Mouse (Mus musculus): ENCODE measurements at regions not wholly inside any gene's neighbourhood (a gene's known extent, or its start where the extent isn't known, plus 50 kb on each side); places are given as distances from the start of the nearest gene placed in this dataset.
"Not testable (repeated sequence)": the region's sequence is repeated elsewhere in the genome, so short reads cannot be mapped to it uniquely, and the experiment has no call there.

GRCm38 (mm10) chr1:12025791-12026190 lies 611.9 kb downstream of the A830018L16Rik start:
- no peak for DNase-seq

- DNase-seq, result no peak
Measured at GRCm38 (mm10) chr1:12027442-12027841, 613.5 kb downstream of the A830018L16Rik start.

GRCm38 (mm10) chr1:12028074-12028473 lies 614.2 kb downstream of the A830018L16Rik start:
- no peak for DNase-seq

- no peak for DNase-seq
Measured at GRCm38 (mm10) chr1:12051931-12052482, 638.1 kb downstream of the A830018L16Rik start.

- no peak for DNase-seq
Measured at GRCm38 (mm10) chr1:12055865-12056560, 642.1 kb downstream of the A830018L16Rik start.

- DNase-seq, result no peak
Measured at GRCm38 (mm10) chr1:12065016-12065513, 651.2 kb downstream of the A830018L16Rik start.

GRCm38 (mm10) chr1:12092564-12093504 lies 678.9 kb downstream of the A830018L16Rik start:
- no peak for DNase-seq

- no peak for DNase-seq
Measured at GRCm38 (mm10) chr1:12115041-12115828, 701.3 kb downstream of the A830018L16Rik start.

- DNase-seq, result no peak
Measured at GRCm38 (mm10) chr1:12117083-12117482, 703.2 kb downstream of the A830018L16Rik start.

- no peak for DNase-seq
Measured at GRCm38 (mm10) chr1:12120926-12121325, 707.0 kb downstream of the A830018L16Rik start.

- not testable (repeated sequence) for DNase-seq
Measured at GRCm38 (mm10) chr1:12126611-12127010, 712.7 kb downstream of the A830018L16Rik start.

- DNase-seq, result no peak
Measured at GRCm38 (mm10) chr1:12170503-12170902, 756.6 kb downstream of the A830018L16Rik start.

- no peak for DNase-seq
Measured at GRCm38 (mm10) chr1:12189646-12190233, 775.8 kb downstream of the A830018L16Rik start.

- DNase-seq, result no peak
Measured at GRCm38 (mm10) chr1:12192588-12192987, 778.7 kb downstream of the A830018L16Rik start.

- DNase-seq, result no peak
Measured at GRCm38 (mm10) chr1:12231089-12231488, 817.2 kb downstream of the A830018L16Rik start.

GRCm38 (mm10) chr1:12242090-12242489 lies 828.2 kb downstream of the A830018L16Rik start:
- DNase-seq, result no peak

GRCm38 (mm10) chr1:12282493-12282892 lies 868.6 kb downstream of the A830018L16Rik start:
- no peak for DNase-seq

GRCm38 (mm10) chr1:12285551-12285950 lies 871.6 kb downstream of the A830018L16Rik start:
- no peak for DNase-seq

GRCm38 (mm10) chr1:12286026-12286425 lies 872.1 kb downstream of the A830018L16Rik start:
- no peak for DNase-seq

GRCm38 (mm10) chr1:12288521-12288920 lies 874.6 kb downstream of the A830018L16Rik start:
- no peak for DNase-seq

- no peak for DNase-seq
Measured at GRCm38 (mm10) chr1:12291787-12292186, 877.9 kb downstream of the A830018L16Rik start.

GRCm38 (mm10) chr1:12318029-12318428 lies 904.1 kb downstream of the A830018L16Rik start:
- DNase-seq, result no peak
